Mouse (Mus musculus): ENCODE results near the gene Frem1. TPM values are rescaled to one million over a fixed set of nuclear protein-coding genes. Genes with fewer than 3 reads are reported as not detected.

Frem1 gene
- polyA plus RNA-seq, 1 experiment from 2014 or later, result 1.5 TPM

- Histone ChIP-seq H3K4me2 (replicated peaks; ENCODE audit: low read depth) (no peak overlapping the region), H3K27me3 (replicated peaks; ENCODE audit: control insufficient read depth, insufficient read depth, low read length) (no peaks in the 10 kb centered on the region), H3K36me3 (ENCODE audit: control insufficient read depth, insufficient read depth) (no peaks in the 10 kb centered on the region), H3K27ac (ENCODE audit: low read depth, low read length) (no peak overlapping the region), H3K9me3 (ENCODE audit: control insufficient read depth) (no peaks in the 10 kb centered on the region), H3K4me3 (ENCODE audit: low read depth, low read length) (no peak overlapping the region), H3K9ac (ENCODE audit: low read depth, low read length) (no peak overlapping the region), H3K4me1 (replicated peaks; ENCODE audit: control insufficient read depth, insufficient read depth, low read length) (no peaks in the 10 kb centered on the region)
- WGBS, result 29% methylated on average over 1 of the region's 1 CpGs
- ATAC-seq, result no peak
- no peak for TF ChIP-seq CTCF (IDR thresholded peaks at IDR 0.05; ENCODE audit: low read depth)
Observed at GRCm38 (mm10) chr4:82885535-82885913, 166.6 kb downstream of the Frem1 start.

- ATAC-seq, result no peak
- Histone ChIP-seq H3K27me3 (replicated peaks; ENCODE audit: control insufficient read depth, insufficient read depth, low read length) (no peaks in the 10 kb centered on the region), H3K9me3 (ENCODE audit: control insufficient read depth) (no peaks in the 10 kb centered on the region), H3K9ac (ENCODE audit: low read depth, low read length) (no peak within 1 kb of the TSS), H3K27ac (ENCODE audit: low read depth, low read length) (no peak within 1 kb of the TSS), H3K36me3 (ENCODE audit: control insufficient read depth, insufficient read depth) (no peaks in the 10 kb centered on the region), H3K4me3 (ENCODE audit: low read depth, low read length) (no peak within 1 kb of the TSS), H3K4me2 (replicated peaks; ENCODE audit: low read depth) (no peak within 1 kb of the TSS), H3K4me1 (replicated peaks; ENCODE audit: control insufficient read depth, insufficient read depth, low read length) (no peaks in the 10 kb centered on the region)
- no peak for TF ChIP-seq CTCF (IDR thresholded peaks at IDR 0.05; ENCODE audit: low read depth)
- 62% methylated on average over 18 of the region's 19 CpGs for WGBS
Observed at GRCm38 (mm10) chr4:82884636-82885534, 167.3 kb downstream of the Frem1 start, which contains the start of gene Cer1. Gene Cer1, minus strand, starts transcription at chr4:82885148.

- peak; percentile 54 for TF ChIP-seq CTCF (IDR thresholded peaks at IDR 0.05; ENCODE audit: low read depth)
- Histone ChIP-seq H3K27me3 (replicated peaks; ENCODE audit: control insufficient read depth, insufficient read depth, low read length) (no peaks in the 10 kb centered on the region), H3K27ac (ENCODE audit: low read depth, low read length) (no peak overlapping the region), H3K4me1 (replicated peaks; ENCODE audit: control insufficient read depth, insufficient read depth, low read length) (no peaks in the 10 kb centered on the region), H3K4me3 (ENCODE audit: low read depth, low read length) (no peak overlapping the region), H3K36me3 (ENCODE audit: control insufficient read depth, insufficient read depth) (no peaks in the 10 kb centered on the region), H3K9me3 (ENCODE audit: control insufficient read depth) (no peaks in the 10 kb centered on the region), H3K9ac (ENCODE audit: low read depth, low read length) (no peak overlapping the region), H3K4me2 (replicated peaks; ENCODE audit: low read depth) (no peak overlapping the region)
- no peak for ATAC-seq
- 85% methylated on average over 9 of the region's 9 CpGs for WGBS
Observed at GRCm38 (mm10) chr4:82882500-82882899, 169.6 kb downstream of the Frem1 start.

GRCm38 (mm10) chr4:82881366-82881765, 170.8 kb downstream of the Frem1 start:
- ATAC-seq, result no peak
- Histone ChIP-seq H3K9ac (ENCODE audit: low read depth, low read length) (no peak overlapping the region), H3K36me3 (ENCODE audit: control insufficient read depth, insufficient read depth) (no peaks in the 10 kb centered on the region), H3K4me2 (replicated peaks; ENCODE audit: low read depth) (no peak overlapping the region), H3K4me3 (ENCODE audit: low read depth, low read length) (no peak overlapping the region), H3K9me3 (ENCODE audit: control insufficient read depth) (no peaks in the 10 kb centered on the region), H3K27me3 (replicated peaks; ENCODE audit: control insufficient read depth, insufficient read depth, low read length) (no peaks in the 10 kb centered on the region), H3K27ac (ENCODE audit: low read depth, low read length) (no peak overlapping the region), H3K4me1 (replicated peaks; ENCODE audit: control insufficient read depth, insufficient read depth, low read length) (no peaks in the 10 kb centered on the region)
- no peak for TF ChIP-seq CTCF (IDR thresholded peaks at IDR 0.05; ENCODE audit: low read depth)
- 70% methylated on average over 3 of the region's 3 CpGs for WGBS

- no peak overlapping the region for H3K4me3 ChIP-seq (ENCODE audit: low read depth, low read length)
- H3K27ac ChIP-seq (ENCODE audit: low read depth, low read length), result no peak overlapping the region
- 81% methylated on average over 2 of the region's 2 CpGs for WGBS
- no peaks in the 10 kb centered on the region for H3K4me1 ChIP-seq (replicated peaks; ENCODE audit: control insufficient read depth, insufficient read depth, low read length)
- TF ChIP-seq CTCF (IDR thresholded peaks at IDR 0.05; ENCODE audit: low read depth), result no peak
- H3K27me3 ChIP-seq (replicated peaks; ENCODE audit: control insufficient read depth, insufficient read depth, low read length), result no peaks in the 10 kb centered on the region
- no peak overlapping the region for H3K4me2 ChIP-seq (replicated peaks; ENCODE audit: low read depth)
- no peaks in the 10 kb centered on the region for H3K36me3 ChIP-seq (ENCODE audit: control insufficient read depth, insufficient read depth)
- ATAC-seq, result no peak
- H3K9me3 ChIP-seq (ENCODE audit: control insufficient read depth), result no peaks in the 10 kb centered on the region
- H3K9ac ChIP-seq (ENCODE audit: low read depth, low read length), result no peak overlapping the region
Observed at GRCm38 (mm10) chr4:82880243-82880642, 171.9 kb downstream of the Frem1 start.

GRCm38 (mm10) chr4:82879152-82879551, 173.0 kb downstream of the Frem1 start:
- ATAC-seq, result no peak
- H3K9ac ChIP-seq (ENCODE audit: low read depth, low read length), result no peak overlapping the region
- H3K27me3 ChIP-seq (replicated peaks; ENCODE audit: control insufficient read depth, insufficient read depth, low read length), result no peaks in the 10 kb centered on the region
- 60% methylated on average over 6 of the region's 6 CpGs for WGBS
- H3K4me1 ChIP-seq (replicated peaks; ENCODE audit: control insufficient read depth, insufficient read depth, low read length), result no peaks in the 10 kb centered on the region
- no peak for TF ChIP-seq CTCF (IDR thresholded peaks at IDR 0.05; ENCODE audit: low read depth)
- H3K36me3 ChIP-seq (ENCODE audit: control insufficient read depth, insufficient read depth), result no peaks in the 10 kb centered on the region
- H3K4me2 ChIP-seq (replicated peaks; ENCODE audit: low read depth), result no peak overlapping the region
- H3K9me3 ChIP-seq (ENCODE audit: control insufficient read depth), result no peaks in the 10 kb centered on the region
- no peak overlapping the region for H3K27ac ChIP-seq (ENCODE audit: low read depth, low read length)
- no peak overlapping the region for H3K4me3 ChIP-seq (ENCODE audit: low read depth, low read length)
